Mouse (Mus musculus) left cerebral cortex, adult 8-10 months (tissue): ENCODE data around the gene Olfm4. TPM values are rescaled to one million over a fixed set of nuclear protein-coding genes. Genes with fewer than 3 reads are reported as not detected.

Experiments used
- DNase-seq, 2 experiments: peaks; one replicate each; pipeline ENCODE4 v3.0.0; 2022; ENCODE audit warnings: low spot score in 2 of 2
- total RNA-seq, 4 experiments: library from RNA; stranded (reverse); gene quantifications; 2 replicates each; pipeline ENCODE4 v1.2.4; 2022

Olfm4 gene
- total RNA-seq, 4 experiments from 2014 or later: 0.39 to 1.2 (median 0.78) TPM

- peak in 1 of 2 experiments; percentile 25 for DNase-seq
Observed at GRCm38 (mm10) chr14:80026078-80026477, 42.2 kb downstream of the Olfm4 start.

- DNase-seq: no peak
Observed at GRCm38 (mm10) chr14:80029297-80030001, 45.6 kb downstream of the Olfm4 start.

GRCm38 (mm10) chr14:80039645-80040272 is 55.9 kb downstream of the Olfm4 start:
- DNase-seq: no peak

GRCm38 (mm10) chr14:80046104-80046734 is 62.3 kb downstream of the Olfm4 start:
- DNase-seq: no peak

- no peak for DNase-seq
Observed at GRCm38 (mm10) chr14:80047368-80048101, 63.7 kb downstream of the Olfm4 start.

- no peak for DNase-seq
Observed at GRCm38 (mm10) chr14:80055725-80056124, 71.8 kb downstream of the Olfm4 start.

DNA sequence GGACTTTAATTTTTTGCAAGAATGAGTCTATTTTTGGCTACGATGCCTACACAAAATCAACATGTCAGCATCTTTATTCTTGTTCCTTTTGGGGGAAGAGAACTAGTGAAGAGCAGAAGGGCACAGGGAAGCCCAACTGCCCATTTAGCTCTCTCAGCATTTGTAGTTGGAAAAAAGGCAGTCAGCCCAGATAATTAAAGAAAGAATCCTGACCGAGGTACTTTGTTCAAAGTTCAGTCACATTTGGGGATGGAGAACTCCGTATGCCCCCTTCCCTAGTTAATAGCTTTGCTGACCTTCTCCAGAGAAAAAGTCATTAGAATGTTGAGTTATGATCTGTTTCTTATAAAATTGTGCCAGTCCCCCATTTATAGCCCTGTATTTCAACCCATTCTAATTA is 77.8 kb downstream of the Olfm4 start:
- no peak for DNase-seq

GRCm38 (mm10) chr14:80062896-80063295 is 79.0 kb downstream of the Olfm4 start:
- DNase-seq: no peak

- DNase-seq: no peak
Observed at GRCm38 (mm10) chr14:80070580-80070979, 86.7 kb downstream of the Olfm4 start.

Other genes starting within 250 kb of the Olfm4 start
- 10 to 100 TPM; 34.6 to 46.7 (median 41.4) TPM for gene Pcdh8, start 212.8 kb upstream of the Olfm4 start, total RNA-seq